Comparison of ENCODE assay signal across 8 mouse cellular contexts in genomic region chr12:98734246-98734879, GRCm38 (mm10). TPM values are rescaled to one million over a fixed set of nuclear protein-coding genes. Genes with fewer than 3 reads are reported as not detected.
A peak's percentile ranks its signal among the peaks of the same experiment; 100 is the strongest.
DNase-seq lines count a peak whose midpoint lies in the region; ATAC-seq and TF ChIP-seq lines count a peak whose summit lies in the region.

No protein-coding gene starts in this region.

- peak; percentile 82 for ATAC-seq in frontal cortex, adult (ENCODE audit: low TSS enrichment)
- peak; percentile 72 for ATAC-seq in lung, postnatal 0 days

- peak overlapping the region; percentile 62 for H3K9ac ChIP-seq in lung, postnatal 0 days (replicated peaks; ENCODE audit: low read depth)

- H3K4me1 ChIP-seq in hindbrain, embryonic 10.5 days (replicated peaks): peaks cover 39% of the 10 kb centered on the region
- peaks cover 11% of the 10 kb centered on the region; the same call in 1 of the 2 replicates for H3K4me1 ChIP-seq in lung, postnatal 0 days (ENCODE audit: insufficient read depth, low read depth, low read length)

- no peaks in the 10 kb centered on the region for H3K36me3 ChIP-seq in hindbrain, embryonic 10.5 days
- H3K36me3 ChIP-seq in lung, postnatal 0 days (ENCODE audit: insufficient read depth, low read length): no peaks in the 10 kb centered on the region

- TF ChIP-seq CTCF in lung, postnatal 0 days (IDR thresholded peaks at IDR 0.05): peak; percentile 10; the same call in 1 of the 2 replicates

- peak; percentile 82 for DNase-seq in MN1 (ENCODE audit: low spot score)
- peak; percentile 88 for DNase-seq in cerebellum, adult 9-10 months
- DNase-seq in hindbrain, embryonic 10.5 days (ENCODE audit: low spot score): peak; percentile 89
- peak; percentile 88 to 92 for DNase-seq in layer of hippocampus, postnatal 10 days (ENCODE audit: low spot score in 2 of 2)
- peak; percentile 92 for DNase-seq in lung, postnatal 0 days (ENCODE audit: low spot score)
- peak; percentile 86 for DNase-seq in ovary, postnatal 10 days (ENCODE audit: low spot score)
- peak; percentile 56 for DNase-seq in thymus, postnatal 0 days (ENCODE audit: low spot score)

- peaks cover 33% of the 10 kb centered on the region for H3K27me3 ChIP-seq in hindbrain, embryonic 10.5 days (ENCODE audit: insufficient read depth, poor library complexity, severe bottlenecking)
- no peaks in the 10 kb centered on the region for H3K27me3 ChIP-seq in lung, postnatal 0 days (replicated peaks; ENCODE audit: insufficient read depth, low read length)

- 1% methylated on average over 30 of the region's 30 CpGs for WGBS in hindbrain, embryonic 10.5 days
- under 1% methylated on average over 30 of the region's 30 CpGs for WGBS in lung, postnatal 0 days

- peak overlapping the region; percentile 83 for H3K4me2 ChIP-seq in lung, postnatal 0 days (replicated peaks; ENCODE audit: low read depth, low read length)

- H3K9me3 ChIP-seq in hindbrain, embryonic 10.5 days: no peaks in the 10 kb centered on the region
- no peaks in the 10 kb centered on the region for H3K9me3 ChIP-seq in lung, postnatal 0 days (ENCODE audit: low read length)

- peak overlapping the region; percentile 74 for H3K4me3 ChIP-seq in hindbrain, embryonic 10.5 days
- peak overlapping the region; percentile 64 for H3K4me3 ChIP-seq in lung, postnatal 0 days (ENCODE audit: low read depth, low read length)

- peak overlapping the region; percentile 83 for H3K27ac ChIP-seq in hindbrain, embryonic 10.5 days
- peak overlapping the region; percentile 51; the same call in 1 of the 2 replicates for H3K27ac ChIP-seq in lung, postnatal 0 days (ENCODE audit: low read length)

- TF ChIP-seq EP300 in lung, postnatal 0 days (IDR thresholded peaks at IDR 0.05): no peak

RNA-seq across cellular contexts. Expression of gene Ptpn21, which starts 2.8 kb away (rescaled TPM):
- 5.3 and 6.1 TPM in 2 replicates for polyA plus RNA-seq in hindbrain, embryonic 10.5 days (2016; fragmentation: Nextera tagmentation; extraction: Ambion mirVana)
- 1 to 10 TPM; 5.8 to 7.3 TPM for total RNA-seq in layer of hippocampus, postnatal 10 days (2021)
- 10.0 and 10.3 TPM in 2 replicates for polyA plus RNA-seq in lung, postnatal 0 days (2015; fragmentation: Nextera tagmentation; extraction: Ambion mirVana)
- polyA plus RNA-seq in thymus, postnatal 0 days (2015; fragmentation: Nextera tagmentation; extraction: Ambion mirVana): 1.4 and 1.6 TPM in 2 replicates

RNA-seq across cellular contexts. Expression of gene Zc3h14, which starts 12.4 kb away (rescaled TPM):
- polyA plus RNA-seq in hindbrain, embryonic 10.5 days (2016; fragmentation: Nextera tagmentation; extraction: Ambion mirVana): 119 and 133 TPM in 2 replicates
- total RNA-seq in layer of hippocampus, postnatal 10 days (2021): 100 to 1,000 TPM; 103 to 104 TPM
- polyA plus RNA-seq in lung, postnatal 0 days (2015; fragmentation: Nextera tagmentation; extraction: Ambion mirVana): 61.7 and 64.5 TPM in 2 replicates
- 96.2 and 101 TPM in 2 replicates for polyA plus RNA-seq in thymus, postnatal 0 days (2015; fragmentation: Nextera tagmentation; extraction: Ambion mirVana)

Comparison
In these comparisons a context has a peak if more than half of its experiments do, and no peak if none do; other contexts are left out.
1. Peak in every context shown above with its lines: DNase-seq, ATAC-seq, H3K4me3 ChIP-seq and H3K27ac ChIP-seq.